Mouse (Mus musculus): ENCODE results near the gene Aldh9a1. TPM values are rescaled to one million over a fixed set of nuclear protein-coding genes. Genes with fewer than 3 reads are reported as not detected.

The Aldh9a1 gene
- polyA plus RNA-seq, 1 experiment from 2014 or later, result 36.0 TPM

DNA sequence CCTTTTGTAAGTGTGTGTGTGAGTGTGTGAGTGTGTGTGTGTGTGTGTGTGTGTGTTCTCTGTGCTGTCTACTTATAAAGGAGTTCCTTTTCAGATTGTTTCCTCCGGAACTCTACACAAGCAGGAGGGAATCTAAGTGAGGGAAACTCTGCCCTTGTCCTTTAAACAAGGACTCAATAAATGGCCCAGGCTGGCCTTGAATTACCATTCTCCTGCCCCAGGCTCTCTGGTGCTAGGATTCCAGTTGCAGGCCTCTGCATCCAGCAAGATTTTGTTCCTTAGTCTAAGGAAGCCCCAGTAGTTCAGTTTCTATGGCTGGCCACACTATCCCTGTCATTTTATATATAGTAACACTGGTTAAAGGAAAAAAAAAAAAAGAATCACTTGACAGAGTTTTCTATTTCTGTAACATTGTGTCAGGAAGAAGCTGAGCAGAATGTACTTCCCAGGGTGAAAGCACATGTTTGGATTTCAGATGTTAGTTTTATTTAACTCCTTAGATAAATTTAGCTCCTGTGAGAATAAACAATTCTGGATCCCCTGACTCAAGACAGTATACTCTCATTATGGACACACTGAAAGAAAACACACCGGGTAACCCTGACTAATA, 42.3 kb downstream of the Aldh9a1 start:
- H3K4me2 ChIP-seq (ENCODE audit: low read depth), result no peak overlapping the region; the same call in 1 of the 2 replicates
- no peak for DNase-seq (ENCODE audit: low spot score)
- H3K4me1 ChIP-seq (ENCODE audit: control insufficient read depth, insufficient read depth, low read length), result peaks cover 9% of the 10 kb centered on the region
- no peak overlapping the region for H3K27ac ChIP-seq (ENCODE audit: low read depth, low read length)
- H3K9me3 ChIP-seq (ENCODE audit: control insufficient read depth, low read length), result no peaks in the 10 kb centered on the region
- H3K9ac ChIP-seq (ENCODE audit: low read length), result peak overlapping the region; percentile 50; the same call in 1 of the 2 replicates
- peaks cover 12% of the 10 kb centered on the region; the same call in 1 of the 2 replicates for H3K27me3 ChIP-seq (ENCODE audit: control insufficient read depth, insufficient read depth, low read length)
- no peaks in the 10 kb centered on the region for H3K36me3 ChIP-seq (ENCODE audit: control insufficient read depth, insufficient read depth, low read length)
- no peak for ATAC-seq (ENCODE audit: insufficient read depth, low FRiP score, low TSS enrichment)
- H3K4me3 ChIP-seq (ENCODE audit: low read depth, low read length), result peak overlapping the region; percentile 57; the same call in 1 of the 2 replicates
- whole genome bisulfite sequencing, result 68% methylated on average over 2 of the region's 2 CpGs

DNA sequence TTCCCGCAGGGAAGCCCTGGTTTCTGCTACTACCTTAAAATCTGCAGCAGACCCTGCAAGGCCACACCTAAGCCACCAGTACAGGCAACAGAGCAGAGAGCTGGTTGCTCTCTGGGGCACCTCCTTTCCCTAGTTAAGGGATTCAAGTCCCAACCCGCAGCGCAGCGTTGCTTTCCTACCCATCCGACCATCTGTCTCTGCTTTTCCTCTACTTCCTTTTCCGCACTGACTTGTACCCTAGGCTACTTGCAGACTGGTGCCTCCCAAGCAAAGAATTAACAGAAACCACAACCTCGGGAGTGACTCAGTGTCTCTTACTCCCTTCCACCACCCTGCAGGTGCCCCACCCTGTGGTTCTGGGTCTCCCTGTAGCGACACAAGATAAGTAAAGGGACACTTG, 42.9 kb downstream of the Aldh9a1 start:
- WGBS, result 14% methylated on average over 8 of the region's 8 CpGs
- H3K27ac ChIP-seq (ENCODE audit: low read depth, low read length), result no peak overlapping the region

DNA sequence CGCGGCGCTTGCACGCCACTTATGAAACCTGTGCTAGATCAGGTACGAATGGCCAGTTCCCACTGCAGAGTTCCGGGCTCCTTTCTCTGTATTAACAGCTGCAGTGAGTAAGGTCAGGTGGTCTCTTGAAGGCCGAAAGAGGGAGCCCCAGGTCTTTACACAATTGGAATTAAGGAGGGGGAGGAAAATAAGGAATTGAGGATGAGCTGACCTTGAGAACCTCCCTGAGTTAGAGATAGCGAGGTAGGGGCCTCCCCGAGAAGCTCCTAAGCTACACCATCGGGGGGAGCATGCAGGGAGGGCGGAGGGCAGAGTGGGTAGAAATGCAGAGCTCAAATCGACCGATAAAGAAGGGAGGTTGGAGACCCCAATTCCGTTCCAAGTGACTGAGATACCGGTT, 43.5 kb downstream of the Aldh9a1 start:
- H3K27me3 ChIP-seq (ENCODE audit: control insufficient read depth, insufficient read depth, low read length), result peaks cover 12% of the 10 kb centered on the region; the same call in 1 of the 2 replicates
- peak overlapping the region; percentile 57 for H3K4me3 ChIP-seq (ENCODE audit: low read depth, low read length)
- H3K36me3 ChIP-seq (ENCODE audit: control insufficient read depth, insufficient read depth, low read length), result no peaks in the 10 kb centered on the region
- peaks cover 9% of the 10 kb centered on the region for H3K4me1 ChIP-seq (ENCODE audit: control insufficient read depth, insufficient read depth, low read length)
- peak overlapping the region; percentile 50 for H3K9ac ChIP-seq (ENCODE audit: low read length)
- under 1% methylated on average over 15 of the region's 15 CpGs for WGBS
- H3K4me2 ChIP-seq (ENCODE audit: low read depth), result peak overlapping the region; percentile 92
- ATAC-seq (ENCODE audit: insufficient read depth, low FRiP score, low TSS enrichment) (peak; percentile 48), DNase-seq (ENCODE audit: low spot score) (no peak)
- no peaks in the 10 kb centered on the region for H3K9me3 ChIP-seq (ENCODE audit: control insufficient read depth, low read length)
- H3K27ac ChIP-seq (ENCODE audit: low read depth, low read length), result no peak overlapping the region

More for the DNA sequence above, 42.9 kb downstream of the Aldh9a1 start:
- H3K36me3 ChIP-seq (ENCODE audit: control insufficient read depth, insufficient read depth, low read length), result no peaks in the 10 kb centered on the region
- H3K9me3 ChIP-seq (ENCODE audit: control insufficient read depth, low read length), result no peaks in the 10 kb centered on the region
- peaks cover 9% of the 10 kb centered on the region for H3K4me1 ChIP-seq (ENCODE audit: control insufficient read depth, insufficient read depth, low read length)
- peak overlapping the region; percentile 57 for H3K4me3 ChIP-seq (ENCODE audit: low read depth, low read length)
- peak overlapping the region; percentile 92 for H3K4me2 ChIP-seq (ENCODE audit: low read depth)
- DNase-seq (ENCODE audit: low spot score) (no peak), ATAC-seq (ENCODE audit: insufficient read depth, low FRiP score, low TSS enrichment) (no peak)
- peak overlapping the region; percentile 50; the same call in 1 of the 2 replicates for H3K9ac ChIP-seq (ENCODE audit: low read length)
- H3K27me3 ChIP-seq (ENCODE audit: control insufficient read depth, insufficient read depth, low read length), result peaks cover 12% of the 10 kb centered on the region; the same call in 1 of the 2 replicates

DNA sequence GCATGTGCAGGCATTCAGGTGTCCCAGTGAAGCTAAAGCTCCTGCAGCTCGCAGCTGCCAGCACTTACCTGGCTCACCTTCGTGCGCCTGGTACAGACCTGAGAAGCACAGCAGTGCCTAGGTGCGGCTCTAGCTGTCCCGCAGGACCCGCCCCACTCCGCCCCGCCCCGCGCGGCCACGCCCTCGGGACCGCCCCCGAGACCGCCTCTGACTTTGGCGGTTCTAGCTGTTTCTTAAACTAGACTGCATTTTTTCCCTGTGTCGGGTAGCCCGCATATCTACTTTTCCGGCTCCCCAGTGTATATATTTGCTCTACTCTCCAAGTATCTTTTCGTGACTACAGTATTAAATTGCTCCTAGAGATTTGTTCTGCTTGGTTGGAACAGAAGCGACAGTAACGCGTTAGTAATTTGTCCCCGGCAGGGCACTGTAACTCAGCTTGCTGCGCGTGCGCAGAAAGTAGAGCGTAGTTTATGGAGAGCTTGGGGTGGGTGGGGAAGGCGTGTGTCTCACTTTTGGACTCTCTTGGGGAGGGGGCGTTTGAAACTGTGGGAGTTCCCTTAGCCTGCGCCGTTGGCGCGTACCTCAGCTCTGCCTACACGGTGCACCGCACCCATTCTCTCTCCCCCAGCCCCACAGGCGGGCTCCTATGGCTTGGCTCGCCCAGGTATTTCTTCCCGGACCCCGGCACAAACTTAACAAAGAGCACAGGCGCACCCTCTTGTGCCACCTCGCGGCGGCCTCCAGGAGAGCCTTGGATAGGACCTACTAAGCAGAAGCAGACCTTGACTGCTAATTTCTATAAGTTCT, 44.1 kb downstream of the Aldh9a1 start, which contains the start of gene Mgst3:
Gene Mgst3 (minus strand): TSS at position 159 of the 810 bp plus-strand sequence.
- ATAC-seq (ENCODE audit: insufficient read depth, low FRiP score, low TSS enrichment) (peak; percentile 93), DNase-seq (ENCODE audit: low spot score) (peak; percentile 95)
- Histone ChIP-seq H3K9ac (ENCODE audit: low read length) (peak within 1 kb of the TSS; percentile 87), H3K4me3 (ENCODE audit: low read depth, low read length) (peak within 1 kb of the TSS; percentile 57), H3K4me1 (ENCODE audit: control insufficient read depth, insufficient read depth, low read length) (peaks cover 9% of the 10 kb centered on the region), H3K27me3 (ENCODE audit: control insufficient read depth, insufficient read depth, low read length) (peaks cover 12% of the 10 kb centered on the region; the same call in 1 of the 2 replicates), H3K9me3 (ENCODE audit: control insufficient read depth, low read length) (no peaks in the 10 kb centered on the region), H3K36me3 (ENCODE audit: control insufficient read depth, insufficient read depth, low read length) (no peaks in the 10 kb centered on the region), H3K4me2 (ENCODE audit: low read depth) (peak within 1 kb of the TSS; percentile 92), H3K27ac (ENCODE audit: low read depth, low read length) (0 out of 2 replicates have a peak within 1 kb of the TSS, but pooled peaks have one; percentile 60)
- WGBS, result under 1% methylated on average over 43 of the region's 45 CpGs

GRCm38 (mm10) chr1:167405237-167405636, 55.4 kb downstream of the Aldh9a1 start:
- ATAC-seq (ENCODE audit: insufficient read depth, low FRiP score, low TSS enrichment), result no peak
- Histone ChIP-seq H3K27me3 (ENCODE audit: control insufficient read depth, insufficient read depth, low read length) (no peaks in the 10 kb centered on the region), H3K9ac (ENCODE audit: low read length) (no peak overlapping the region), H3K4me3 (ENCODE audit: low read depth, low read length) (no peak overlapping the region), H3K36me3 (ENCODE audit: control insufficient read depth, insufficient read depth, low read length) (no peaks in the 10 kb centered on the region), H3K4me2 (ENCODE audit: low read depth) (no peak overlapping the region), H3K4me1 (ENCODE audit: control insufficient read depth, insufficient read depth, low read length) (no peaks in the 10 kb centered on the region), H3K9me3 (ENCODE audit: control insufficient read depth, low read length) (no peaks in the 10 kb centered on the region), H3K27ac (ENCODE audit: low read depth, low read length) (no peak overlapping the region)
- WGBS, result 82% methylated on average over 4 of the region's 4 CpGs
- DNase-seq (ENCODE audit: low spot score), result no peak

- no peak overlapping the region for H3K4me2 ChIP-seq (ENCODE audit: low read depth)
- 82% methylated on average over 4 of the region's 4 CpGs for WGBS
- no peak overlapping the region for H3K4me3 ChIP-seq (ENCODE audit: low read depth, low read length)
- ATAC-seq (ENCODE audit: insufficient read depth, low FRiP score, low TSS enrichment) (no peak), DNase-seq (ENCODE audit: low spot score) (no peak)
- no peaks in the 10 kb centered on the region for H3K36me3 ChIP-seq (ENCODE audit: control insufficient read depth, insufficient read depth, low read length)
- H3K9me3 ChIP-seq (ENCODE audit: control insufficient read depth, low read length), result no peaks in the 10 kb centered on the region
- H3K27me3 ChIP-seq (ENCODE audit: control insufficient read depth, insufficient read depth, low read length), result no peaks in the 10 kb centered on the region
- H3K4me1 ChIP-seq (ENCODE audit: control insufficient read depth, insufficient read depth, low read length), result no peaks in the 10 kb centered on the region
- H3K27ac ChIP-seq (ENCODE audit: low read depth, low read length), result no peak overlapping the region
- no peak overlapping the region for H3K9ac ChIP-seq (ENCODE audit: low read length)
Observed at GRCm38 (mm10) chr1:167409601-167410000, 59.8 kb downstream of the Aldh9a1 start.

DNA sequence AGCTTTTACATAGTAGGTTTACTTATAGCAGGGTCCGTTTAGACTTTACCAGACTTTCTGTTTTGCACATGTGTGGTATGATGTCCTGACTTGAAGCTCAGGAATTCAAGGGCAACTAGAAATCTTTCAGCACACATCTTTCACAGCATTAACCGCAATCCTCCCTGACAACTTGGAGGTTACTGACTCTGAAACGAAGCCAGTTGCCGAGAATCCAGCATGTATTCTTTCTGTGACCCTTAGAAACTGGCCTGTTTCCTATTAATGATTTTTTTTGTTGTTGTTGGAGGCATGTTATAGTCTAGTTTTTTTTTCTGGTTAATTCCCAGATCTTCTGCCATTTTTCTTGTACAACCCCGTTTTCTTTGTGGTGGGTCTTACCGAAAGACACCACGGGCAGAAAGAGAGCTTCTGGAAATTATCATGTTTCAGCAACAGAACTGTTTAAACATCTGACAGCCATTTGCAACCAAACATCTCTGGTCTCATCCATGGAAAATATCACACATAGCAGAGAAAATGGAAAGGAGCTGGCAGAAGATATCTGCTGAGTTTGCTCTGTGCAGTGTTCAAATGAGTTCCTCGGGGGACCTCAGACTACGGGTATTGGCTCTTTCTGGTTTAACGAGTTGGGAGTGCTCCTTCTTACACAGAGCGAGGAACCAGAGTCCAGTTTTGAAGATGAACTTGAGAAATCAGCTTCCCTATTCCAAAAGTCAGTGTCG, 62.4 kb downstream of the Aldh9a1 start:
- Histone ChIP-seq H3K9ac (ENCODE audit: low read length) (no peak overlapping the region), H3K27ac (ENCODE audit: low read depth, low read length) (no peak overlapping the region), H3K9me3 (ENCODE audit: control insufficient read depth, low read length) (no peaks in the 10 kb centered on the region), H3K27me3 (ENCODE audit: control insufficient read depth, insufficient read depth, low read length) (no peaks in the 10 kb centered on the region), H3K36me3 (ENCODE audit: control insufficient read depth, insufficient read depth, low read length) (no peaks in the 10 kb centered on the region), H3K4me3 (ENCODE audit: low read depth, low read length) (no peak overlapping the region), H3K4me2 (ENCODE audit: low read depth) (no peak overlapping the region), H3K4me1 (ENCODE audit: control insufficient read depth, insufficient read depth, low read length) (no peaks in the 10 kb centered on the region)
- DNase-seq (ENCODE audit: low spot score) (no peak), ATAC-seq (ENCODE audit: insufficient read depth, low FRiP score, low TSS enrichment) (no peak)
- WGBS, result 84% methylated on average over 12 of the region's 12 CpGs

- H3K4me3 ChIP-seq (ENCODE audit: low read depth, low read length), result no peak overlapping the region
- H3K9me3 ChIP-seq (ENCODE audit: control insufficient read depth, low read length), result no peaks in the 10 kb centered on the region
- H3K27me3 ChIP-seq (ENCODE audit: control insufficient read depth, insufficient read depth, low read length), result no peaks in the 10 kb centered on the region
- no peak overlapping the region for H3K9ac ChIP-seq (ENCODE audit: low read length)
- WGBS, result 3% methylated on average over 7 of the region's 7 CpGs
- ATAC-seq (ENCODE audit: insufficient read depth, low FRiP score, low TSS enrichment), result no peak
- H3K4me2 ChIP-seq (ENCODE audit: low read depth), result no peak overlapping the region
- H3K36me3 ChIP-seq (ENCODE audit: control insufficient read depth, insufficient read depth, low read length), result no peaks in the 10 kb centered on the region
- peak; percentile 81 for DNase-seq (ENCODE audit: low spot score)
- no peak overlapping the region for H3K27ac ChIP-seq (ENCODE audit: low read depth, low read length)
- H3K4me1 ChIP-seq (ENCODE audit: control insufficient read depth, insufficient read depth, low read length), result no peaks in the 10 kb centered on the region
Observed at GRCm38 (mm10) chr1:167414846-167415245, 65.1 kb downstream of the Aldh9a1 start.
